Mouse (Mus musculus) heart, postnatal 0 days (tissue): ENCODE measurements around the gene Slc30a5.

Experiments
- CTCF ChIP-seq: IDR thresholded peaks from 2 replicates; pipeline ENCODE4 v1.5.1; 2016; ENCODE audit warnings: antibody characterized with exemption, control low read depth, low read depth
- EP300 ChIP-seq: IDR thresholded peaks from 2 replicates; pipeline ENCODE4 v1.6.1; 2016; ENCODE audit warnings: antibody characterized with exemption, low read depth

- TF ChIP-seq CTCF (no peak), EP300 (no peak)
Measured at GRCm38 (mm10) chr13:100776056-100776419, 57.2 kb downstream of the Slc30a5 start.
